Comparison of ENCODE assay signal across 8 mouse cellular contexts in the genomic region with DNA sequence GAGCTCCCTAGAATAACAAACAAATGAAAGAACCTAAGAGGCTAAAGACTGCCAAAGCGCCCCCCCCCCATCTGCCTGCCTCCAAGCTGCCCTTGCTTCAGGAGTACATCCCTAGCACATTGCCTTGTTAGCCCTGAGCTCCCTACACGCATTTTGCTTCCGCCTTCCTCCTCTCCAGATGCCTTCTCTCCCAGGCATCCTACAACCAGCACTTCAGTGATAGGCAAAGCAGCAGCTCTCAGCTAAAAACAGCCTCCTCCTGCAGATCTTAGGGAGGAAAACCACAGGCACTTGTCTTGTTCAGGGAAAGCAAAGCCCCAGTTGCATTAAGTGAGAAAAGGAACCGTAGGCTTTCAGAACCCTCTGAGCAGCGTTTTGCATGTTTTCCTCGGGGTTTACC. TPM values are rescaled to one million over a fixed set of nuclear protein-coding genes. Genes with fewer than 3 reads are reported as not detected.
DNase-seq lines count a peak whose midpoint lies in the region; ATAC-seq and TF ChIP-seq lines count a peak whose summit lies in the region.

No protein-coding gene starts in this region.

- TF ChIP-seq CTCF in kidney, postnatal 0 days (IDR thresholded peaks at IDR 0.05; ENCODE audit: low read depth): no peak

- H3K27ac ChIP-seq in midbrain, embryonic 11.5 days (ENCODE audit: low read depth, low read length): no peak overlapping the region
- H3K27ac ChIP-seq in midbrain, embryonic 10.5 days (replicated peaks): no peak overlapping the region
- H3K27ac ChIP-seq in forebrain, embryonic 16.5 days (ENCODE audit: low read length): peak overlapping the region; percentile 67
- H3K27ac ChIP-seq in kidney, postnatal 0 days: no peak overlapping the region
- no peak overlapping the region for H3K27ac ChIP-seq in limb, embryonic 14.5 days (replicated peaks; ENCODE audit: low read depth, low read length)

- intact Hi-C loops in gastrocnemius, postnatal 36 days (cut with DNase I): loop anchor here (1.0 kb wide), 1 partner anchor 372 kb away; no protein-coding TSS in a partner anchor

- WGBS in midbrain, embryonic 11.5 days: 34% methylated on average over 6 of the region's 6 CpGs
- WGBS in midbrain, embryonic 10.5 days: 43% methylated on average over 6 of the region's 6 CpGs
- WGBS in forebrain, embryonic 16.5 days: 27% methylated on average over 6 of the region's 6 CpGs
- WGBS in kidney, postnatal 0 days: 29% methylated on average over 6 of the region's 6 CpGs
- 19% methylated on average over 6 of the region's 6 CpGs for WGBS in limb, embryonic 14.5 days

- H3K9ac ChIP-seq in midbrain, embryonic 11.5 days (ENCODE audit: low read length): no peak overlapping the region
- peak overlapping the region; percentile 40 for H3K9ac ChIP-seq in forebrain, embryonic 16.5 days (replicated peaks; ENCODE audit: low read depth, low read length)
- H3K9ac ChIP-seq in kidney, postnatal 0 days (ENCODE audit: low read depth, low read length): no peak overlapping the region
- H3K9ac ChIP-seq in limb, embryonic 14.5 days (ENCODE audit: low read depth, low read length, severe bottlenecking): no peak overlapping the region

- DNase-seq in midbrain, embryonic 11.5 days (ENCODE audit: low spot score, missing footprints): no peak
- DNase-seq in midbrain, embryonic 10.5 days (ENCODE audit: low spot score): no peak
- DNase-seq in kidney, postnatal 0 days (ENCODE audit: low spot score): peak; percentile 62
- DNase-seq in limb, embryonic 14.5 days (ENCODE audit: low spot score): no peak
- peak; percentile 38 for DNase-seq in right cerebral cortex, postnatal 4 days
- no peak for DNase-seq in embryo, embryonic 9.5 days (ENCODE audit: extremely low spot score)
- DNase-seq in gastrocnemius, postnatal 36 days: no peak

- no peak for TF ChIP-seq POLR2A in limb, embryonic 14.5 days (IDR thresholded peaks at IDR 0.05; ENCODE audit: borderline replicate concordance, extremely low read depth, insufficient read depth, insufficient read length)

- H3K27me3 ChIP-seq in midbrain, embryonic 11.5 days (ENCODE audit: control insufficient read depth, insufficient read depth, low read length): no peaks in the 10 kb centered on the region
- no peaks in the 10 kb centered on the region for H3K27me3 ChIP-seq in midbrain, embryonic 10.5 days (ENCODE audit: low read depth, poor library complexity, severe bottlenecking)
- H3K27me3 ChIP-seq in forebrain, embryonic 16.5 days (replicated peaks; ENCODE audit: control insufficient read depth, insufficient read depth, low read length): no peaks in the 10 kb centered on the region
- H3K27me3 ChIP-seq in kidney, postnatal 0 days (ENCODE audit: insufficient read depth, low read length): no peaks in the 10 kb centered on the region
- H3K27me3 ChIP-seq in limb, embryonic 14.5 days (ENCODE audit: control insufficient read depth, insufficient read depth, low read length): no peaks in the 10 kb centered on the region

- H3K4me1 ChIP-seq in midbrain, embryonic 11.5 days (ENCODE audit: control insufficient read depth, insufficient read depth, low read length): no peaks in the 10 kb centered on the region
- peaks cover 9% of the 10 kb centered on the region for H3K4me1 ChIP-seq in midbrain, embryonic 10.5 days
- peaks cover 5% of the 10 kb centered on the region; the same call in 1 of the 2 replicates for H3K4me1 ChIP-seq in forebrain, embryonic 16.5 days (replicated peaks; ENCODE audit: control insufficient read depth, insufficient read depth, low read length)
- no peaks in the 10 kb centered on the region for H3K4me1 ChIP-seq in kidney, postnatal 0 days (replicated peaks; ENCODE audit: insufficient read depth, low read length)
- no peaks in the 10 kb centered on the region for H3K4me1 ChIP-seq in limb, embryonic 14.5 days (ENCODE audit: control insufficient read depth, insufficient read depth, low read length)

- no peak overlapping the region for H3K4me2 ChIP-seq in midbrain, embryonic 11.5 days
- H3K4me2 ChIP-seq in forebrain, embryonic 16.5 days (ENCODE audit: low read length): peak overlapping the region; percentile 33
- H3K4me2 ChIP-seq in kidney, postnatal 0 days (ENCODE audit: low read length): 0 out of 2 replicates have a peak overlapping the region, but pooled peaks have one; percentile 13
- peak overlapping the region; percentile 20 for H3K4me2 ChIP-seq in limb, embryonic 14.5 days (replicated peaks; ENCODE audit: low read depth, low read length, severe bottlenecking)

- H3K4me3 ChIP-seq in midbrain, embryonic 11.5 days (ENCODE audit: low read depth, low read length): no peak overlapping the region
- H3K4me3 ChIP-seq in midbrain, embryonic 10.5 days: no peak overlapping the region
- no peak overlapping the region for H3K4me3 ChIP-seq in forebrain, embryonic 16.5 days (replicated peaks; ENCODE audit: low read length)
- no peak overlapping the region for H3K4me3 ChIP-seq in kidney, postnatal 0 days (replicated peaks; ENCODE audit: low read depth, low read length)
- H3K4me3 ChIP-seq in limb, embryonic 14.5 days (replicated peaks; ENCODE audit: low read length): no peak overlapping the region

- no peaks in the 10 kb centered on the region for H3K36me3 ChIP-seq in midbrain, embryonic 11.5 days (ENCODE audit: control insufficient read depth, insufficient read depth, low read length)
- no peaks in the 10 kb centered on the region for H3K36me3 ChIP-seq in midbrain, embryonic 10.5 days
- H3K36me3 ChIP-seq in forebrain, embryonic 16.5 days (ENCODE audit: control insufficient read depth, insufficient read depth): no peaks in the 10 kb centered on the region
- no peaks in the 10 kb centered on the region for H3K36me3 ChIP-seq in kidney, postnatal 0 days (ENCODE audit: insufficient read depth, low read length)
- H3K36me3 ChIP-seq in limb, embryonic 14.5 days (ENCODE audit: control insufficient read depth, insufficient read depth, low read length): no peaks in the 10 kb centered on the region

- H3K9me3 ChIP-seq in midbrain, embryonic 11.5 days (ENCODE audit: control insufficient read depth, low read length): no peaks in the 10 kb centered on the region
- H3K9me3 ChIP-seq in midbrain, embryonic 10.5 days (replicated peaks): no peaks in the 10 kb centered on the region
- H3K9me3 ChIP-seq in forebrain, embryonic 16.5 days (ENCODE audit: control insufficient read depth, low read length): no peaks in the 10 kb centered on the region
- H3K9me3 ChIP-seq in kidney, postnatal 0 days (replicated peaks; ENCODE audit: low read length): no peaks in the 10 kb centered on the region
- H3K9me3 ChIP-seq in limb, embryonic 14.5 days (ENCODE audit: control insufficient read depth, low read length): no peaks in the 10 kb centered on the region

- ATAC-seq in midbrain, embryonic 11.5 days (ENCODE audit: low FRiP score): peak; percentile 53
- peak; percentile 73 for ATAC-seq in forebrain, embryonic 16.5 days
- peak; percentile 57 for ATAC-seq in kidney, postnatal 0 days (replicated peaks; ENCODE audit: low FRiP score, low read depth)
- peak; percentile 62 for ATAC-seq in limb, embryonic 14.5 days (ENCODE audit: low FRiP score, low read depth)

RNA-seq across cellular contexts. Expression of a gene that starts 45.4 kb away (rescaled TPM):
- 4.9 and 5.0 TPM in 2 replicates for polyA plus RNA-seq in midbrain, embryonic 11.5 days (2014; fragmentation: Nextera tagmentation; extraction: Ambion mirVana)
- 2.0 and 3.1 TPM in 2 replicates for polyA plus RNA-seq in midbrain, embryonic 10.5 days (2016; fragmentation: Nextera tagmentation; extraction: Ambion mirVana)
- polyA plus RNA-seq in forebrain, embryonic 16.5 days (2015; fragmentation: Nextera tagmentation; extraction: Ambion mirVana): 5.2 and 7.1 TPM in 2 replicates
- 30.8 and 32.1 TPM in 2 replicates for polyA plus RNA-seq in kidney, postnatal 0 days (2015; fragmentation: Nextera tagmentation; extraction: Ambion mirVana)
- 20.6 and 25.6 TPM in 2 replicates for polyA plus RNA-seq in limb, embryonic 14.5 days (2012; rRNA removed)
- 43.6 and 50.9 TPM in 2 replicates for polyA plus RNA-seq in limb, embryonic 14.5 days (2014; fragmentation: Nextera tagmentation; extraction: Ambion mirVana)
- 10 to 100 TPM; 34.7 to 35.9 TPM for total RNA-seq in gastrocnemius, postnatal 36 days (2021)

Comparison
In these comparisons a context has a peak if more than half of its experiments do, and no peak if none do; other contexts are left out.
1. DNase-seq: peak in kidney, postnatal 0 days (single experiment) and right cerebral cortex, postnatal 4 days (single experiment); none in midbrain, embryonic 11.5 days (single experiment), midbrain, embryonic 10.5 days (single experiment), limb, embryonic 14.5 days (single experiment), embryo, embryonic 9.5 days (single experiment) and gastrocnemius, postnatal 36 days (0 of 2).
2. Peak in every context shown above with its lines, with median percentiles within 50 percentile points of each other: ATAC-seq.